Mouse (Mus musculus): ENCODE results near the gene Papln. TPM values are rescaled to one million over a fixed set of nuclear protein-coding genes. Genes with fewer than 3 reads are reported as not detected.

Gene Papln
- polyA plus RNA-seq, 1 experiment from 2014 or later, result 3.0 TPM

DNA sequence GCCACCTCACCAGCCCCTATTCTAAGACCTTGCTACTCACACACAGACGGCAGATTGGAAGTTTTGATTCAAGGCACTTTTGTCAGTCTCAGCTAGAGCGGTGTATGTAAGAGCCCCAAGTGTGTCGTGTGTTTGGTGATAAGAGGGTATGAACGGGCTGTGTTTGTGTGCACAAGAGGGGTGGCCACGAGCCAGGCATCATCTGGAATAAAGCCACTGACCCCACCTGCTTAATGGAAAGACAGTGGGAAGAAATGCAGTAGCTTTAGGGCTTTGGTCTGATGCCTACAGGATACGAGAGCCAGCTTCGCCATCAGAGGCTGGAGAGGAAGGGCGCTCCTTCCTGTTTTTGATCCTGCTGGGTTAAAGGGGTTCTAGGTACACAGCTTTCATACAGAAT, 27.2 kb upstream of the Papln start:
- H3K27ac ChIP-seq (ENCODE audit: low read length), result no peak overlapping the region
- H3K9me3 ChIP-seq (ENCODE audit: low read length), result peaks cover 7% of the 10 kb centered on the region; the same call in 1 of the 2 replicates
- no peak overlapping the region for H3K9ac ChIP-seq (replicated peaks; ENCODE audit: low read length)
- no peak overlapping the region for H3K4me3 ChIP-seq (ENCODE audit: low read length)
- no peaks in the 10 kb centered on the region for H3K27me3 ChIP-seq (ENCODE audit: insufficient read depth, low read length)
- whole genome bisulfite sequencing, result 79% methylated on average over 8 of the region's 8 CpGs
- H3K4me2 ChIP-seq (replicated peaks; ENCODE audit: low read depth, low read length), result no peak overlapping the region
- no peak for ATAC-seq (ENCODE audit: low FRiP score, low TSS enrichment)
- H3K36me3 ChIP-seq (ENCODE audit: insufficient read depth, low read length), result peaks cover 43% of the 10 kb centered on the region
- H3K4me1 ChIP-seq (ENCODE audit: insufficient read depth, low read length), result no peaks in the 10 kb centered on the region

DNA sequence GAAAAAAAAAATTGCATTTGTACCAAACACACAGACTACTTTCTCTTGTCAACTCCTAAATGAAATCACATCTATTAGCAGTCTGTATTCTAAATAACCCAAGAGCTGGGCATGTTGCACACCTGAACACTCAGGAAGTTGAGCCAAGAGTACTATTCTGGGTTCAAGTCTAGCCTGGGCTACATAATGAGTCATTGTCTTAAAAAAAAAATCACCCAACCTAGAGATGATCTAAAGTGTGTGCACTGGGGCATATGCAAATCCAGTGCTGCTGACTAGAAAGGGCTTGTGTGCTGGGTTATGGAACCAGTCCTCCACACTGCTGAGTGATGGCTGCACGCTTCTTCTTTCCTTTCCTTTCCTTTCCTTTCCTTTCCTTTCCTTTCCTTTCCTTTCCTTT, 24.8 kb upstream of the Papln start:
- no peak overlapping the region for H3K9ac ChIP-seq (replicated peaks; ENCODE audit: low read length)
- H3K27me3 ChIP-seq (ENCODE audit: insufficient read depth, low read length), result no peaks in the 10 kb centered on the region
- no peak overlapping the region for H3K4me2 ChIP-seq (replicated peaks; ENCODE audit: low read depth, low read length)
- peaks cover 21% of the 10 kb centered on the region for H3K36me3 ChIP-seq (ENCODE audit: insufficient read depth, low read length)
- H3K4me1 ChIP-seq (ENCODE audit: insufficient read depth, low read length), result 0 out of 2 replicates have a peak, but pooled peaks cover 5% of the 10 kb centered on the region
- H3K9me3 ChIP-seq (ENCODE audit: low read length), result peaks cover 7% of the 10 kb centered on the region; the same call in 1 of the 2 replicates
- 90% methylated on average over 1 of the region's 1 CpGs for WGBS
- no peak overlapping the region for H3K27ac ChIP-seq (ENCODE audit: low read length)
- no peak overlapping the region for H3K4me3 ChIP-seq (ENCODE audit: low read length)
- ATAC-seq (ENCODE audit: low FRiP score, low TSS enrichment), result no peak

DNA sequence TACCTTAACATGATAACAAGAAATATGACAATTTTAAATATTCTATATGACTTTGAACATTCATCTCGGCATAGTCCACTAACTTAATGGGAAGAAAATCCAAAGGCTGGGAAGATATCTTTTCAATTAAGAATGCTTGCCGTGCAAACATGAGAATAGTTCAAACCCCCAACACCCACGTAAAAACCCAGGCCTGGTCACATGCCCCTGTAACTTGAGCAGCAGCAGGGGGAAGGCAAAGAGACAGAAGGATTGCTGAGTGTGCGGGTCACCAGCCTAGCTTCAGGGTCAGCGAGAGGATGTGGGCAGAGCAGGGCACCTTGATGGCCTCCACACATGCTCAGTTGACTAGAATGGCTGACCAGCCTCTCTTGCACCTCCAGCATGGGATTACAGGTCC, 21.7 kb upstream of the Papln start:
- Histone ChIP-seq H3K4me1 (ENCODE audit: insufficient read depth, low read length) (0 out of 2 replicates have a peak, but pooled peaks cover 5% of the 10 kb centered on the region), H3K4me2 (replicated peaks; ENCODE audit: low read depth, low read length) (no peak overlapping the region), H3K27me3 (ENCODE audit: insufficient read depth, low read length) (no peaks in the 10 kb centered on the region), H3K9ac (replicated peaks; ENCODE audit: low read length) (no peak overlapping the region; the same call in 1 of the 2 replicates), H3K36me3 (ENCODE audit: insufficient read depth, low read length) (peaks cover 4% of the 10 kb centered on the region; the same call in 1 of the 2 replicates), H3K9me3 (ENCODE audit: low read length) (peaks cover 7% of the 10 kb centered on the region; the same call in 1 of the 2 replicates), H3K27ac (ENCODE audit: low read length) (no peak overlapping the region), H3K4me3 (ENCODE audit: low read length) (no peak overlapping the region)
- 29% methylated on average over 5 of the region's 5 CpGs for WGBS
- ATAC-seq (ENCODE audit: low FRiP score, low TSS enrichment), result 0 out of 2 replicates have a peak, but pooled peaks have one; percentile 35

DNA sequence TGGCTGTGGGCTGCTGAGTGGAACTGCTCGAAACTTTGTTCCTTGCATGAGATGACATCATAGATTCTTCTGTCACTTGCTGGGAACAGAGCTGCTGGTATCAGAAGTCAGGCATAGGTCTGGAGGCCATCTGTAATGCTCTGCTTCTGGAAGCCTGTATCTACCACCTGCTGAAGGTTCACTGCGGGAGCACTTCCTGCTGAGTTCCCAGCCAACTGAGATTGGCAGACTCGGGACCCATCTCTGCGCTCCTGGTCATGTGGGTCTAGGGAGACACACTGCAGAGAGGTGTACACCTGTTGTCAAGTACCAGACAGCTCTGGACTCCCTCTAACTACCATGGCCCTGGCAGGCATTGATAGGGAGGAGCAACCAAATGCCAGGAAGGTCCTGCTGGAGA, 20.6 kb upstream of the Papln start:
- Histone ChIP-seq H3K27ac (ENCODE audit: low read length) (no peak overlapping the region), H3K27me3 (ENCODE audit: insufficient read depth, low read length) (no peaks in the 10 kb centered on the region), H3K4me1 (ENCODE audit: insufficient read depth, low read length) (0 out of 2 replicates have a peak, but pooled peaks cover 5% of the 10 kb centered on the region), H3K9me3 (ENCODE audit: low read length) (peaks cover 7% of the 10 kb centered on the region; the same call in 1 of the 2 replicates), H3K4me3 (ENCODE audit: low read length) (no peak overlapping the region), H3K36me3 (ENCODE audit: insufficient read depth, low read length) (no peaks in the 10 kb centered on the region), H3K9ac (replicated peaks; ENCODE audit: low read length) (no peak overlapping the region), H3K4me2 (replicated peaks; ENCODE audit: low read depth, low read length) (no peak overlapping the region)
- no peak for ATAC-seq (ENCODE audit: low FRiP score, low TSS enrichment)
- 83% methylated on average over 4 of the region's 4 CpGs for WGBS

- ATAC-seq (ENCODE audit: low FRiP score, low TSS enrichment), result no peak
- Histone ChIP-seq H3K9ac (replicated peaks; ENCODE audit: low read length) (no peak overlapping the region), H3K9me3 (ENCODE audit: low read length) (peaks cover 7% of the 10 kb centered on the region; the same call in 1 of the 2 replicates), H3K4me2 (replicated peaks; ENCODE audit: low read depth, low read length) (no peak overlapping the region), H3K36me3 (ENCODE audit: insufficient read depth, low read length) (no peaks in the 10 kb centered on the region), H3K4me3 (ENCODE audit: low read length) (no peak overlapping the region), H3K4me1 (ENCODE audit: insufficient read depth, low read length) (0 out of 2 replicates have a peak, but pooled peaks cover 5% of the 10 kb centered on the region), H3K27me3 (ENCODE audit: insufficient read depth, low read length) (no peaks in the 10 kb centered on the region), H3K27ac (ENCODE audit: low read length) (no peak overlapping the region)
- WGBS, result 74% methylated on average over 3 of the region's 3 CpGs
Measured at GRCm38 (mm10) chr12:83743712-83744111, 19.7 kb upstream of the Papln start.

GRCm38 (mm10) chr12:83749186-83749585, 14.2 kb upstream of the Papln start:
- Histone ChIP-seq H3K9ac (replicated peaks; ENCODE audit: low read length) (no peak overlapping the region), H3K36me3 (ENCODE audit: insufficient read depth, low read length) (no peaks in the 10 kb centered on the region), H3K27me3 (ENCODE audit: insufficient read depth, low read length) (no peaks in the 10 kb centered on the region), H3K27ac (ENCODE audit: low read length) (no peak overlapping the region), H3K4me2 (replicated peaks; ENCODE audit: low read depth, low read length) (no peak overlapping the region), H3K4me3 (ENCODE audit: low read length) (no peak overlapping the region), H3K4me1 (ENCODE audit: insufficient read depth, low read length) (no peaks in the 10 kb centered on the region), H3K9me3 (ENCODE audit: low read length) (no peaks in the 10 kb centered on the region)
- no peak for ATAC-seq (ENCODE audit: low FRiP score, low TSS enrichment)
- WGBS, result 64% methylated on average over 1 of the region's 1 CpGs

- Histone ChIP-seq H3K27ac (ENCODE audit: low read length) (no peak overlapping the region), H3K36me3 (ENCODE audit: insufficient read depth, low read length) (no peaks in the 10 kb centered on the region), H3K4me2 (replicated peaks; ENCODE audit: low read depth, low read length) (no peak overlapping the region), H3K4me3 (ENCODE audit: low read length) (no peak overlapping the region), H3K9ac (replicated peaks; ENCODE audit: low read length) (no peak overlapping the region), H3K4me1 (ENCODE audit: insufficient read depth, low read length) (no peaks in the 10 kb centered on the region), H3K27me3 (ENCODE audit: insufficient read depth, low read length) (no peaks in the 10 kb centered on the region), H3K9me3 (ENCODE audit: low read length) (no peaks in the 10 kb centered on the region)
- WGBS, result 19% methylated on average over 2 of the region's 2 CpGs
- 0 out of 2 replicates have a peak, but pooled peaks have one; percentile 39 for ATAC-seq (ENCODE audit: low FRiP score, low TSS enrichment)
Measured at GRCm38 (mm10) chr12:83752495-83752894, 10.9 kb upstream of the Papln start.

DNA sequence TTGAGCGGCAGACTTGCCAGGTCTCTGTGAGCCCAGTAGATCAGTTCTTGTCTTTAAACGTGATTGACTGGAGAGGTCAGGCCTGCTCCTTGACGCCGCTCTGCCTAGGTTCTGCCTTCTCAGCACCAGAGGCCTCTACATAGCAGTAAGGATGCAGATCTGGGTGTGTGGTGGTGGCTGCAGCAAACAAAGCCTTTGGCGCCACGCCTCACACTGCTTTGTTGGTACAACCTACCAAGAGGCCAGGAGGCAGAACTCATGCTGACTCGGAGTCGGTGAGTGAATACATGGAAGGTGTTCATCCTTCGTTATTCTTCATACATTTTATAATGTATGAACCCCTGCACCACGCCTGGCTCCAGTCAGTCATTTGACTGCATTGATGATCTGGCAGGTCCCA, 4.7 kb upstream of the Papln start:
- WGBS, result 79% methylated on average over 10 of the region's 10 CpGs

DNA sequence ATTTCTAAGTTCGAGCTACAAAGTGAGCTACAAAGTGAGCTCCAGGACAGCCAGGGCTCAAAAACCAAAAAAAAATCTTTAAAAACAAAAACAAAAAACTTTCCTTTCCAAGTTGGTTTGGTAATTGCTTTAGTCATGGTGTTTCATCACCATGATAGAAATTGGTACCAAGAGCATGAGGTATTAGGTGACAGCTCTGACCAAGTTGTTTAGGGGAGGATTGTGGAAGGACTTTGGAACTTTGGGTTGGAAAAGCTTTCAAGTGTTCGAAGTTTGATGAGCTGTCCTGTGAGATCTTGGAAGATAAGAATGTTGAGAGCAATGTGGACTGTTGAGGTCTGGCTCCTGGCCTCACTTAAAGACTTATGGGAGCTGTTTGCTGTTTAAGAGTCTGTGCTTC, 3.2 kb upstream of the Papln start:
- 80% methylated on average over 2 of the region's 2 CpGs for WGBS
- Histone ChIP-seq H3K27me3 (ENCODE audit: insufficient read depth, low read length) (no peaks in the 10 kb centered on the region), H3K4me1 (ENCODE audit: insufficient read depth, low read length) (peaks cover 32% of the 10 kb centered on the region), H3K36me3 (ENCODE audit: insufficient read depth, low read length) (no peaks in the 10 kb centered on the region), H3K9ac (replicated peaks; ENCODE audit: low read length) (no peak overlapping the region), H3K4me3 (ENCODE audit: low read length) (no peak overlapping the region), H3K4me2 (replicated peaks; ENCODE audit: low read depth, low read length) (no peak overlapping the region), H3K27ac (ENCODE audit: low read length) (no peak overlapping the region), H3K9me3 (ENCODE audit: low read length) (no peaks in the 10 kb centered on the region)
- no peak for ATAC-seq (ENCODE audit: low FRiP score, low TSS enrichment)

More for the DNA sequence above, 4.7 kb upstream of the Papln start:
- H3K4me1 ChIP-seq (ENCODE audit: insufficient read depth, low read length), result peaks cover 19% of the 10 kb centered on the region
- no peak overlapping the region for H3K4me3 ChIP-seq (ENCODE audit: low read length)
- no peaks in the 10 kb centered on the region for H3K36me3 ChIP-seq (ENCODE audit: insufficient read depth, low read length)
- no peak overlapping the region for H3K9ac ChIP-seq (replicated peaks; ENCODE audit: low read length)
- no peak for ATAC-seq (ENCODE audit: low FRiP score, low TSS enrichment)
- no peaks in the 10 kb centered on the region for H3K9me3 ChIP-seq (ENCODE audit: low read length)
- no peaks in the 10 kb centered on the region for H3K27me3 ChIP-seq (ENCODE audit: insufficient read depth, low read length)
- H3K4me2 ChIP-seq (replicated peaks; ENCODE audit: low read depth, low read length), result no peak overlapping the region
- H3K27ac ChIP-seq (ENCODE audit: low read length), result no peak overlapping the region

DNA sequence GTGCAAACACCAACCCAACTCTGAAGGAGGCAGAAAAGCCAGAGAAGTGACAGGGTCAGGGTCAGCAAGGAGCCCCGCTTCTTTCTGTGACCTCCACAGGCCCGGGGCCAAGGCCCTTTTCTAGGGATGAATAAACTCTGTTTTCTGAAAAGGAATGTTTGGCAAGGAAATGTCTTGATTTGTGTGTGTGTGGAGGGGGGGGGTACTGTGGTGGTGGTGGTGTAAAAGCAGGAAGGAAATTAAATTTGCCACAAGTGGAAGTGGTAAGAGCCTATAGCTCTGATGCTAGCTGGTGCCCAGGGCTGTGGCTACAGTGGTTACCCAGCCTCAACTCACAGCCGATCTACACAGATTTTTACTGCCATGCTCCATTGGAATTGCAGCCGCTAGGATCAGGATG, 728 bp upstream of the Papln start:
- H3K27ac ChIP-seq (ENCODE audit: low read length), result 0 out of 2 replicates have a peak overlapping the region, but pooled peaks have one; percentile 55
- H3K4me2 ChIP-seq (replicated peaks; ENCODE audit: low read depth, low read length), result no peak overlapping the region
- H3K4me3 ChIP-seq (ENCODE audit: low read length), result no peak overlapping the region
- 0 out of 2 replicates have a peak, but pooled peaks have one; percentile 10 for ATAC-seq (ENCODE audit: low FRiP score, low TSS enrichment)
- no peaks in the 10 kb centered on the region for H3K27me3 ChIP-seq (ENCODE audit: insufficient read depth, low read length)
- peaks cover 34% of the 10 kb centered on the region for H3K4me1 ChIP-seq (ENCODE audit: insufficient read depth, low read length)
- H3K36me3 ChIP-seq (ENCODE audit: insufficient read depth, low read length), result no peaks in the 10 kb centered on the region
- no peak overlapping the region for H3K9ac ChIP-seq (replicated peaks; ENCODE audit: low read length)
- 19% methylated on average over 4 of the region's 4 CpGs for WGBS
- no peaks in the 10 kb centered on the region for H3K9me3 ChIP-seq (ENCODE audit: low read length)

Data from kidney, embryonic 16.5 days (tissue).